Mouse (Mus musculus) midbrain, embryonic 14.5 days (tissue): ENCODE measurements around the gene Bzw2. TPM values are rescaled to one million over a fixed set of nuclear protein-coding genes. Genes with fewer than 3 reads are reported as not detected.

Source experiments
- ATAC-seq: fragments of 200-750 bp; cut with Nextera tagmentation; 2 replicates; pipeline ENCODE4 v1.8.0; 2017; ENCODE audit warnings: moderate number of reproducible peaks, moderate library complexity; ENCODE audit not compliant: low FRiP score, low TSS enrichment
- DNase-seq: peaks from one replicate; pipeline ENCODE4 v3.0.0-alpha.2; 2015
- H3K27ac ChIP-seq: fragments of 300-500 bp; sonication (generic); replicated peaks from 2 replicates; pipeline ENCODE4 v1.5.1; 2014; ENCODE audit warnings: mild to moderate bottlenecking, low read depth, low read length, moderate library complexity
- H3K27me3 ChIP-seq: fragments of 300-500 bp; sonication (generic); 2 replicates; pipeline ENCODE4 v1.6.1; 2014; ENCODE audit warnings: low read length, control low read depth, mixed read lengths; ENCODE audit not compliant: control insufficient read depth, insufficient read depth
- H3K36me3 ChIP-seq: fragments of 300-500 bp; sonication (generic); 2 replicates; pipeline ENCODE4 v1.6.1; 2014; ENCODE audit warnings: low read length, control low read depth; ENCODE audit not compliant: control insufficient read depth, insufficient read depth
- H3K4me1 ChIP-seq: fragments of 300-500 bp; sonication (generic); 2 replicates; pipeline ENCODE4 v1.6.1; 2014; ENCODE audit warnings: mild to moderate bottlenecking, antibody characterized with exemption, low read length, control low read depth; ENCODE audit not compliant: control insufficient read depth, insufficient read depth
- H3K4me2 ChIP-seq: fragments of 300-500 bp; sonication (generic); 2 replicates; pipeline ENCODE4 v1.6.1; 2014; ENCODE audit warnings: mild to moderate bottlenecking, low read length, moderate library complexity
- H3K4me3 ChIP-seq: fragments of 300-500 bp; sonication (generic); replicated peaks from 2 replicates; pipeline ENCODE4 v1.5.1; 2014; ENCODE audit warnings: low read depth, low read length
- H3K9ac ChIP-seq: fragments of 300-500 bp; sonication (generic); replicated peaks from 2 replicates; pipeline ENCODE4 v1.6.1; 2014; ENCODE audit warnings: mild to moderate bottlenecking, low read length, moderate library complexity
- H3K9me3 ChIP-seq: fragments of 300-500 bp; sonication (generic); 2 replicates; pipeline ENCODE4 v1.6.1; 2016; ENCODE audit warnings: low read length, control low read depth, mixed read lengths; ENCODE audit not compliant: control insufficient read depth
- WGBS: fragments of 180-500 bp; shearing (Covaris S2); extraction: QIAGEN DNeasy Blood & Tissue Kit; methylation state at CpG from one replicate; pipeline ENCODE4 v1.1.7; 2014; 5-methylcytosine and 5-hydroxymethylcytosine counted together
- polyA plus RNA-seq: library from polyadenylated mRNA; unstranded; fragments of >200 nt; fragmentation: Nextera tagmentation; extraction: Ambion mirVana; gene quantifications from 2 replicates; pipeline ENCODE4 v1.2.1, GENCODE M21; 2014

Bzw2 gene
- polyA plus RNA-seq, 1 experiment from 2014 or later = 484 TPM

- no peak for ATAC-seq
- Histone ChIP-seq H3K36me3 (no peaks in the 10 kb centered on the region), H3K4me2 (no peak overlapping the region), H3K4me1 (no peaks in the 10 kb centered on the region), H3K4me3 (no peak overlapping the region), H3K9ac (no peak overlapping the region), H3K27me3 (no peaks in the 10 kb centered on the region), H3K9me3 (no peaks in the 10 kb centered on the region), H3K27ac (no peak overlapping the region)
- WGBS = 79% methylated on average over 4 of the region's 4 CpGs
- no peak for DNase-seq
Observed at GRCm38 (mm10) chr12:36078101-36078899, 79.6 kb downstream of the Bzw2 start.

- Histone ChIP-seq H3K4me2 (no peak overlapping the region), H3K27ac (no peak overlapping the region), H3K27me3 (no peaks in the 10 kb centered on the region), H3K36me3 (no peaks in the 10 kb centered on the region), H3K9ac (no peak overlapping the region), H3K9me3 (no peaks in the 10 kb centered on the region), H3K4me3 (no peak overlapping the region), H3K4me1 (no peaks in the 10 kb centered on the region)
- no peak for ATAC-seq
- DNase-seq = no peak
- WGBS = 24% methylated on average over 5 of the region's 5 CpGs
Observed at GRCm38 (mm10) chr12:36072860-36073259, 85.0 kb downstream of the Bzw2 start.

GRCm38 (mm10) chr12:36070231-36070630 lies 87.6 kb downstream of the Bzw2 start:
- H3K9ac ChIP-seq = no peak overlapping the region
- no peak overlapping the region for H3K4me2 ChIP-seq
- no peak overlapping the region for H3K27ac ChIP-seq
- no peaks in the 10 kb centered on the region for H3K27me3 ChIP-seq
- H3K4me3 ChIP-seq = no peak overlapping the region
- DNase-seq (no peak), ATAC-seq (no peak)
- H3K4me1 ChIP-seq = no peaks in the 10 kb centered on the region
- H3K36me3 ChIP-seq = no peaks in the 10 kb centered on the region
- 88% methylated on average over 4 of the region's 4 CpGs for WGBS
- no peaks in the 10 kb centered on the region; the same call in 1 of the 2 replicates for H3K9me3 ChIP-seq

GRCm38 (mm10) chr12:36067538-36067937 lies 90.3 kb downstream of the Bzw2 start:
- no peak overlapping the region for H3K9ac ChIP-seq
- no peak overlapping the region for H3K4me2 ChIP-seq
- DNase-seq (no peak), ATAC-seq (no peak)
- peaks cover 5% of the 10 kb centered on the region for H3K9me3 ChIP-seq
- no peak overlapping the region for H3K4me3 ChIP-seq
- no peaks in the 10 kb centered on the region for H3K4me1 ChIP-seq
- H3K36me3 ChIP-seq = no peaks in the 10 kb centered on the region
- no peak overlapping the region for H3K27ac ChIP-seq
- WGBS = 93% methylated on average over 2 of the region's 2 CpGs
- no peaks in the 10 kb centered on the region for H3K27me3 ChIP-seq

- Histone ChIP-seq H3K9ac (no peak overlapping the region), H3K9me3 (peaks cover 5% of the 10 kb centered on the region), H3K27ac (no peak overlapping the region), H3K36me3 (no peaks in the 10 kb centered on the region), H3K27me3 (no peaks in the 10 kb centered on the region), H3K4me2 (no peak overlapping the region), H3K4me3 (no peak overlapping the region), H3K4me1 (no peaks in the 10 kb centered on the region)
- ATAC-seq (no peak), DNase-seq (no peak)
- 65% methylated on average over 1 of the region's 1 CpGs for WGBS
Observed at GRCm38 (mm10) chr12:36065911-36066310, 92.0 kb downstream of the Bzw2 start.

- DNase-seq (no peak), ATAC-seq (no peak)
- 90% methylated on average over 2 of the region's 2 CpGs for WGBS
- Histone ChIP-seq H3K4me3 (no peak overlapping the region), H3K4me1 (no peaks in the 10 kb centered on the region), H3K4me2 (no peak overlapping the region), H3K9ac (no peak overlapping the region), H3K27ac (no peak overlapping the region), H3K9me3 (no peaks in the 10 kb centered on the region), H3K36me3 (no peaks in the 10 kb centered on the region), H3K27me3 (no peaks in the 10 kb centered on the region)
Observed at GRCm38 (mm10) chr12:36057699-36058098, 100.2 kb downstream of the Bzw2 start.

GRCm38 (mm10) chr12:36050276-36050675 lies 107.6 kb downstream of the Bzw2 start:
- ATAC-seq (no peak), DNase-seq (no peak)
- H3K4me1 ChIP-seq = no peaks in the 10 kb centered on the region
- no peaks in the 10 kb centered on the region for H3K9me3 ChIP-seq
- no peak overlapping the region for H3K4me2 ChIP-seq
- no peak overlapping the region for H3K27ac ChIP-seq
- no peaks in the 10 kb centered on the region for H3K36me3 ChIP-seq
- no peaks in the 10 kb centered on the region for H3K27me3 ChIP-seq
- H3K4me3 ChIP-seq = no peak overlapping the region
- WGBS = 81% methylated on average over 1 of the region's 1 CpGs
- H3K9ac ChIP-seq = no peak overlapping the region

GRCm38 (mm10) chr12:36047593-36047992 lies 110.3 kb downstream of the Bzw2 start:
- Histone ChIP-seq H3K4me3 (no peak overlapping the region), H3K27ac (no peak overlapping the region), H3K9me3 (no peaks in the 10 kb centered on the region), H3K27me3 (no peaks in the 10 kb centered on the region), H3K9ac (no peak overlapping the region), H3K36me3 (no peaks in the 10 kb centered on the region), H3K4me2 (no peak overlapping the region), H3K4me1 (no peaks in the 10 kb centered on the region)
- 87% methylated on average over 2 of the region's 2 CpGs for WGBS
- ATAC-seq = no peak
- no peak for DNase-seq

GRCm38 (mm10) chr12:36046196-36046595 lies 111.7 kb downstream of the Bzw2 start:
- H3K4me3 ChIP-seq = no peak overlapping the region
- no peaks in the 10 kb centered on the region for H3K9me3 ChIP-seq
- DNase-seq (no peak), ATAC-seq (no peak)
- no peak overlapping the region for H3K4me2 ChIP-seq
- no peak overlapping the region for H3K9ac ChIP-seq
- H3K4me1 ChIP-seq = peaks cover under 1% of the 10 kb centered on the region; the same call in 1 of the 2 replicates
- no peak overlapping the region for H3K27ac ChIP-seq
- no peaks in the 10 kb centered on the region for H3K27me3 ChIP-seq
- no peaks in the 10 kb centered on the region for H3K36me3 ChIP-seq
- WGBS = 68% methylated on average over 5 of the region's 5 CpGs
